Mouse (Mus musculus) heart, postnatal 0 days (tissue): ENCODE data around the gene Myo5a.

Experiments
- CTCF ChIP-seq: IDR thresholded peaks from 2 replicates; pipeline ENCODE4 v1.5.1; 2016; ENCODE audit warnings: antibody characterized with exemption, control low read depth, low read depth
- EP300 ChIP-seq: IDR thresholded peaks from 2 replicates; pipeline ENCODE4 v1.6.1; 2016; ENCODE audit warnings: antibody characterized with exemption, low read depth

- no peak for TF ChIP-seq CTCF
- no peak for TF ChIP-seq EP300
Observed at GRCm38 (mm10) chr9:75051841-75052240, 19.0 kb upstream of the Myo5a start.
